Mouse (Mus musculus): ENCODE results near the gene Notch3.

DNA sequence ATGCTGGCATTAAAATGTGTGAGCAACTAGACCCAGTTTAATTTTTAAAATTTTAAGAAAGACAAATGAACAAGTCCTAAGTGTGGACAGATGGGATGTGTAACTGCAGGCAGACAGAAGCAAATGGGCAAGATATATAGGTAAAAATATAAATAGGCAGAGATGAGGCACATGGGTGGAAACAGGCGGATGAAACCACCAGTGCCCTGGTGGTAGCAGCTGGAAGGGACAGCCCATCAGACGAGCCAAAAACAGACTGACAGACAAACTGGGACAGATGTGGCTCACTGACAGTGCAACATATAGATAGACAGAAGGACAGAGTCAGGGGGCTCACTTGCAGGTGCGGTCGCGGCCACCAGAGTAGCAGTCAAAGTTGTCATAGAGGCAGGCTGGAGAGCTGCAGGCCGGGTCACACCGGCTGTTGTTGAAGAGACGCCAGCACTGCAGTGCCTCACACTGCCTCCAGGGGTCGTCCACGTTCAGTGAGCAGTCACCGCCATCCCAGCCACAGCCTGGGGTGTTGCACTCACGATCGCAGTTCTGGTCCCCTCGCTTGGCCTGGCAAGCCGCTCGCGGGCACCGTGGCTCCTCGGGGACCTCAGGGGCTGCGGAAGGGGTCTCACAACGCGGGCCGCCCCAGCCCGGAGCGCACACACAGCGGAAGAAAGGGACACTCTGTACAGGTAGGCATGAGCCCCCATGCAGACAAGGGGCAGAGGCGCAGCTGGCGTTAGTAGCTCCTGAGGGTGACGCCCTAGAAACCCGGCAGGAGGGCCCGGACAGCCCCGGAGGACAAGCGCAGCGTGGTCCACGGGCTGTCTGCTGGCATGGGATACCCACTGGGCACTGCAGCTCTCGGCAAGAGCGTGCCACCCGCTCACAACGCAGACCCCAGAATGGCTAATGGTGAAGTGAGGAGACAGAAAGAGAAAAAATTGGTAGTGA is 23.5 kb downstream of the Notch3 start:
- TF ChIP-seq CTCF (conservative IDR thresholded peaks at IDR 0.05; ENCODE audit: low read length) = peak; percentile 87
- TF ChIP-seq POU5F1 (IDR thresholded peaks at IDR 0.05; ENCODE audit: borderline replicate concordance, low read length) = no peak
- TF ChIP-seq NANOG (IDR thresholded peaks at IDR 0.05; ENCODE audit: borderline replicate concordance, low read length) = no peak
